Mouse (Mus musculus) hindbrain, embryonic 16.5 days (tissue): ENCODE results near the gene Nudt22. TPM values are rescaled to one million over a fixed set of nuclear protein-coding genes. Genes with fewer than 3 reads are reported as not detected.
A peak's percentile ranks its signal among the peaks of the same experiment; 100 is the strongest.

Source experiments
- ATAC-seq: fragments of 200-750 bp; cut with Nextera tagmentation; 2 replicates; pipeline ENCODE4 v1.8.0; 2017; ENCODE audit warnings: moderate TSS enrichment, moderate library complexity
- H3K27ac ChIP-seq: fragments of 300-500 bp; sonication (generic); 2 replicates; pipeline ENCODE4 v1.5.1; 2014; ENCODE audit warnings: low read depth, mild to moderate bottlenecking, control low read depth, low read length, moderate library complexity
- H3K27me3 ChIP-seq: fragments of 300-500 bp; sonication (generic); replicated peaks from 2 replicates; pipeline ENCODE4 v1.6.1; 2014; ENCODE audit warnings: low read length; ENCODE audit not compliant: control insufficient read depth, insufficient read depth
- H3K36me3 ChIP-seq: fragments of 300-500 bp; sonication (generic); 2 replicates; pipeline ENCODE4 v1.6.1; 2014; ENCODE audit warnings: mild to moderate bottlenecking, low read length, moderate library complexity, mixed read lengths; ENCODE audit not compliant: control insufficient read depth, insufficient read depth
- H3K4me1 ChIP-seq: fragments of 300-500 bp; sonication (generic); 2 replicates; pipeline ENCODE4 v1.6.1; 2014; ENCODE audit warnings: low read depth, low read length; ENCODE audit not compliant: control insufficient read depth, insufficient read depth
- H3K4me2 ChIP-seq: fragments of 300-500 bp; sonication (generic); 2 replicates; pipeline ENCODE4 v1.6.1; 2014; ENCODE audit warnings: mild to moderate bottlenecking, low read length, control low read depth, moderate library complexity
- H3K4me3 ChIP-seq: fragments of 300-500 bp; sonication (generic); 2 replicates; pipeline ENCODE4 v1.5.1; 2014; ENCODE audit warnings: mild to moderate bottlenecking, low read length, control low read depth, moderate library complexity
- H3K9ac ChIP-seq: fragments of 300-500 bp; sonication (generic); 2 replicates; pipeline ENCODE4 v1.6.1; 2014; ENCODE audit warnings: low read depth, mild to moderate bottlenecking, control low read depth, low read length, moderate library complexity
- H3K9me3 ChIP-seq: fragments of 300-500 bp; sonication (generic); 2 replicates; pipeline ENCODE4 v1.6.1; 2014; ENCODE audit warnings: mild to moderate bottlenecking, low read length, moderate library complexity; ENCODE audit not compliant: control insufficient read depth
- WGBS: fragments of 180-500 bp; shearing (Covaris S2); extraction: QIAGEN DNeasy Blood & Tissue Kit; methylation state at CpG from one replicate; pipeline ENCODE4 v1.1.7; 2014; 5-methylcytosine and 5-hydroxymethylcytosine counted together
- polyA plus RNA-seq: library from polyadenylated mRNA; unstranded; fragments of >200 nt; fragmentation: Nextera tagmentation; extraction: Ambion mirVana; gene quantifications from 2 replicates; pipeline ENCODE4 v1.2.1, GENCODE M21; 2015

Nudt22 gene
- polyA plus RNA-seq, 1 experiment from 2014 or later = 21.8 TPM

DNA sequence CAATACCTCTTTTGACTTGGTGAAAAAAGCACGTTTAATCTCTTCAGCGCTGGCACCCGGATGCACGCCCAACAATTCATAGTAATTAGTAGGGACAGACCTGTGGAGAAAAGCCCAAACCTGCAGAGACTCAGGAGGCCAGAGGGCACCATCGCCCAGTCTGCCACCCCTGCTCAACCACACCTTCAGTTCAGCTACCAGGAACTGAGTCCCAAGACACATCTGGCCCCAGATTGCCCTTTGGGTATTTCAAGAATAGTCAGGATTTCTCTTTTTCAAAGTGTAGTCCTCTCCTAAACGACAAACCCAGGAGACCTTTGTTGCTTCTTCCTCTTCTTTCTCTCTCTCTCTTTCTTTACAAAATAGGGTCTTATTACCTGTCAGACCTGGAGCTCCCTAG lies 5.2 kb downstream of the Nudt22 start:
- H3K4me2 ChIP-seq = no peak overlapping the region
- no peaks in the 10 kb centered on the region for H3K27me3 ChIP-seq
- H3K27ac ChIP-seq = no peak overlapping the region
- H3K4me3 ChIP-seq = no peak overlapping the region
- no peak for ATAC-seq
- no peaks in the 10 kb centered on the region for H3K36me3 ChIP-seq
- no peaks in the 10 kb centered on the region for H3K9me3 ChIP-seq
- WGBS = 85% methylated on average over 6 of the region's 6 CpGs
- no peak overlapping the region for H3K9ac ChIP-seq
- peaks cover 41% of the 10 kb centered on the region for H3K4me1 ChIP-seq

DNA sequence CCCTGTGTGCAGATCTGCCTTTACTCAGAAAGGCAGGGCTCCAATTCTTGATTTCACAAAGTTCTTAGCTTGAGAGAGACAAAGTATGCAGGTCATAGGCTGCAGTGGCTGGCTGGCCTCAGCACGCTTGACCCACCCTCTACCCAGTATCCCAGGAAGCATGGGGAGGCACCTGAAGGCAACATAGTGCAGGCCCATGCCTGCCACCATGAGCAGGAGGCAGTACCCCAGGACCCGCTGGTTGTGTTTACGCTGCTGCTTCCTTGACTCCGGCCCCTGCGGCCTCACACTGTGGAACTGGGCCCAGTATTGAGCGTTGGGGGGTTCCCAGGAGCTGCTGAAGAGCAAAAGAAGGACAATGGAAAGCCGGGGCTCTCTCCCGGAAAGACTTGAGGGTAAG lies 6.7 kb downstream of the Nudt22 start:
- peaks cover 29% of the 10 kb centered on the region for H3K4me1 ChIP-seq
- no peak overlapping the region for H3K4me3 ChIP-seq
- no peak overlapping the region for H3K4me2 ChIP-seq
- 88% methylated on average over 8 of the region's 8 CpGs for WGBS
- H3K9ac ChIP-seq = no peak overlapping the region
- ATAC-seq = no peak
- no peak overlapping the region for H3K27ac ChIP-seq
- H3K36me3 ChIP-seq = peaks cover 3% of the 10 kb centered on the region; the same call in 1 of the 2 replicates
- H3K27me3 ChIP-seq = no peaks in the 10 kb centered on the region
- H3K9me3 ChIP-seq = no peaks in the 10 kb centered on the region

DNA sequence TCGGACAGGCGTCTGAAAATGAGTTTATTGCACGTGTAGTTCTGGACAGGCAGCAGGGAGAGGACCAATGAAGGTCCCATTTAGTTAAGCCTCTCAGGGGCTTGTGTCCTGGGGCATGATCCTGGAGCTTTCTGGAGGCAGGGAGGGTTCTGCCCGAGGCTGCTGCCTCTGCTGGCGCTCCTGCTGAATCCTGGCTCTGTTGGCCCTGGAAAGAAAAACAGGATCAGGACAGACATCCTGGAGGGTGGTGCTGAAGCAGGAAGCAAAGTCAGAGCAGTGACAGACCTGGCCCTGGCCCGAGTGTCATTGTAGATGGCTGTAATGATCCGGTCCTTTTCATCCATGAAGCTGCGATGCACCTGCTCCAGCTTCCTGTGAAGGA lies 8.0 kb downstream of the Nudt22 start:
- peaks cover 5% of the 10 kb centered on the region; the same call in 1 of the 2 replicates for H3K36me3 ChIP-seq
- WGBS = 2% methylated on average over 8 of the region's 8 CpGs
- no peak for ATAC-seq

DNA sequence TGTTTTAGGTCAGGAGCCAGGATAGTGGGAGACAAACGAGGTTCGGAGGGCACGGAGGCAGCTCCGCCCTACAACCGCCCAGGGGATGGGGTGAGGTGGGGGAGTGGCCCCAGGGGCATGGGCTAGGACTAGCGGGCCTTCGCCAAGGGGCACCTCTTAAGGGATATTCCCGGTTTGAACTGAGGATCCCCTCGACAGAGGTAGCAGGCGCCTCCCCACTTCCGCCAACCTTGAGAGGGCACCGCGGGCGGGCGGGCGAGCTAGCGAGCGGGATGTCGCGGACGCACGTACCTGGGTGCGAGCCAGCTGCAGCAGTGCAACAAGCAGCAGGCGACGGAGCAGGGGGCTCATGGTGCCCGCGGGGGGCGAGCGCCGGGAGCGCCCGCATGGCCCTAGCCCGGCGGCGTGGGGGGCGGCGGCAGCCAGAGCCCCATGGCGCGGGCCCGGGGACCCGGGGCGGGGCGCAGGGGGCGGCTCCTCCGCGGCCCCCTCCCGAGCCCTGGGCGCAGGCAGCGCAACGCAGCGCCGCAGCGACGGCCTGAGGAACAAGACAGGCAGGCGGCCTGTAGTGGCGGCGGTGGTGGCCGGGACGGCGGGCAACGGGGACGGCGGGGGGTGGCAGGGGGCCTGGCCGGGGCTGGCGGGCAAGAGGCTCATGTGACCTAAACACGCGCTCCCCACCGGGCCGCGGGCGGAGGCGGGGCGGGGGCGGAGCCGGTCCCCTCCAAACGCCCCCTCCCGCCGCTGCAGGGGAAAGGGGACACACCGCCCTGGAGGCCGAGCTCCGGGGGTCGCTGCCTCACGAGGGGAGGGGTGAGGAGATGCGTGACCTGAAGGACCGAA lies 8.6 kb downstream of the Nudt22 start, which contains the start of gene Vegfb:
Gene Vegfb, minus strand, starts transcription at position 591 of the 843 bp plus-strand sequence.
- peak within 1 kb of the TSS; percentile 98 for H3K9ac ChIP-seq
- peak within 1 kb of the TSS; percentile 84 for H3K4me3 ChIP-seq
- peak within 1 kb of the TSS; percentile 89 for H3K27ac ChIP-seq
- peak; percentile 32 for ATAC-seq
- H3K4me1 ChIP-seq = peaks cover 23% of the 10 kb centered on the region
- peaks cover 10% of the 10 kb centered on the region for H3K36me3 ChIP-seq
- H3K4me2 ChIP-seq = peak within 1 kb of the TSS; percentile 95
- H3K9me3 ChIP-seq = no peaks in the 10 kb centered on the region
- WGBS = under 1% methylated on average over 57 of the region's 85 CpGs
- H3K27me3 ChIP-seq = no peaks in the 10 kb centered on the region

More for the DNA sequence above, 8.0 kb downstream of the Nudt22 start:
- H3K27ac ChIP-seq = peak overlapping the region; percentile 89
- peak overlapping the region; percentile 84 for H3K4me3 ChIP-seq
- H3K4me2 ChIP-seq = peak overlapping the region; percentile 95
- no peaks in the 10 kb centered on the region for H3K27me3 ChIP-seq
- peak overlapping the region; percentile 98 for H3K9ac ChIP-seq
- no peaks in the 10 kb centered on the region for H3K9me3 ChIP-seq
- peaks cover 25% of the 10 kb centered on the region for H3K4me1 ChIP-seq

DNA sequence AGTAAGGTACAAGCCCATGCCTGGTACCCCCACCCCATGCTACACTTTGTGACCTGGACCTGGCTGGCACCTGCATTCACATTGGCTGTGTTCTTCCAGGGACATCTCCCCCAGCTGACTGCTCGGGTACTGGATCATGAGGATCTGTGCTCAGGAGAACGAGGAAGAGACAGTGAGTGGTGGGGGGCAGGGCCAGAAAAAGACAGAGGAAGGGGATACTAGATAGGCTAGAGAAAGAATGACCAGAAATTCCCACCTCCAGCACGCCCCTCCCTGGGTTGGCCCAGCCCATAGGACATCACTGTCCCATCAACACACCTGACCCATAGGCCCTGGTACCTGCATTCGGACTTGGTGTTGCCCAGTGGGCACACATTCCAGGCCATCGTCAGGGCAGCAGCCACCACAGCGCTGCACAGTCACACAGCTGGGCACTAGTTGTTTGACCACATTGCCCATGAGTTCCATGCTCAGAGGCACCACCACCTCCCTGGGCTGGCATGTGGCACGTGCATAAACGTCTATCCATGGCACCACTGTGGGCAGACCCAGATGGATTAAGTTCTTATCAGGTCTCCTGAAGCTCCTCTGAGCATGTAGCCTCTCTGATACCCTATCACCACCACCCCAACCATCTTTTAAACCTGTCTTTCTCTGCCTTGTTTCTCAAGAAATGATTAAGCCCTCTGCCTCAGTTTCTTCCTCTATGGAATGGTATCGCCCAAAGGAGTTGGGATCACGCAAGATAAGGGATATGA lies 9.8 kb downstream of the Nudt22 start:
- Histone ChIP-seq H3K27ac (no peak overlapping the region; the same call in 1 of the 2 replicates), H3K4me3 (peak overlapping the region; percentile 84), H3K4me1 (peaks cover 18% of the 10 kb centered on the region), H3K36me3 (peaks cover 12% of the 10 kb centered on the region), H3K4me2 (peak overlapping the region; percentile 95), H3K27me3 (no peaks in the 10 kb centered on the region), H3K9me3 (no peaks in the 10 kb centered on the region), H3K9ac (no peak overlapping the region; the same call in 1 of the 2 replicates)
- WGBS = 74% methylated on average over 10 of the region's 10 CpGs
- no peak for ATAC-seq

DNA sequence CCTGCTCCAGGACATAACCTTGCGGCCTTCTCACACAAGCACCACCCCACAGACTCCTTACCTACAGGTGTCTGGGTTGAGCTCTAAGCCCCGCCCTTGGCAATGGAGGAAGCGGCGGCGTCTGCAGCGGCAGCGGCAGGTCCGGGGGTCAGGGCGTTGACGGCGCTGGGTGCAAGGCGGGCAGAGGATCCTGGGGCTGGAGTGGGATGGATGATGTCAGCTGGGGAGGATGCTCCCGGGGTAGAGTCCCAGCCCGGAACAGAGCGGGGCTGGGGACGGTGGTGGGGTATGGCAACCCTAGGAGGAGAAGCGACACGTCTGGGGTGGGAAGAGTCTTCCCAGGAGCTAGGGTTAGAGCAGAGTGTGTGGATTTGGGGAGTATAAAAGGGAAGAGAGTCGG lies 10.6 kb downstream of the Nudt22 start:
- no peak overlapping the region for H3K4me3 ChIP-seq
- H3K4me1 ChIP-seq = peaks cover 23% of the 10 kb centered on the region
- H3K9ac ChIP-seq = peak overlapping the region; percentile 33; the same call in 1 of the 2 replicates
- no peak overlapping the region for H3K27ac ChIP-seq
- H3K36me3 ChIP-seq = peaks cover 12% of the 10 kb centered on the region
- no peak for ATAC-seq
- WGBS = 86% methylated on average over 19 of the region's 19 CpGs
- H3K9me3 ChIP-seq = no peaks in the 10 kb centered on the region
- no peak overlapping the region for H3K4me2 ChIP-seq
- no peaks in the 10 kb centered on the region for H3K27me3 ChIP-seq

DNA sequence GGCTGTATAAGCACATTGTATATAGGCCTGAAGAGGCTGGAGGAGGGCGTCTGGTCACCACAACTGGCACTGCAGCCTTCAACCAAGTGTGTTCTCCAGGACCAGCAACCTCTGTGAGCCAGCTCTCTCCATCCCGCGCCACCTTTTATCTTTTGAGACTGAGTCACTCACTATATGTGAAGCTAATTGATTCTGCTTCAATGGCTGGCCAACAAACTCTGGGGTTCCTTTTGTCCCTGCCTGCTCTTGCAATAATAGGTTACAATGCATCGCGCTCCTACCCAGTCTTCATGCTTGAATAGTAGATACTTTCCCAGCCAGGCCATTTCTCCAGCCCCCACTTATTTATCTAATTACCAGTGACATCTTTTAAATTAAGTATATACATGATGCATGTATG lies 12.3 kb downstream of the Nudt22 start:
- Histone ChIP-seq H3K27ac (no peak overlapping the region), H3K4me1 (peaks cover 29% of the 10 kb centered on the region), H3K9me3 (no peaks in the 10 kb centered on the region), H3K36me3 (peaks cover 12% of the 10 kb centered on the region), H3K4me3 (no peak overlapping the region), H3K27me3 (no peaks in the 10 kb centered on the region), H3K9ac (no peak overlapping the region), H3K4me2 (no peak overlapping the region)
- no peak for ATAC-seq
- WGBS = 26% methylated on average over 5 of the region's 5 CpGs

DNA sequence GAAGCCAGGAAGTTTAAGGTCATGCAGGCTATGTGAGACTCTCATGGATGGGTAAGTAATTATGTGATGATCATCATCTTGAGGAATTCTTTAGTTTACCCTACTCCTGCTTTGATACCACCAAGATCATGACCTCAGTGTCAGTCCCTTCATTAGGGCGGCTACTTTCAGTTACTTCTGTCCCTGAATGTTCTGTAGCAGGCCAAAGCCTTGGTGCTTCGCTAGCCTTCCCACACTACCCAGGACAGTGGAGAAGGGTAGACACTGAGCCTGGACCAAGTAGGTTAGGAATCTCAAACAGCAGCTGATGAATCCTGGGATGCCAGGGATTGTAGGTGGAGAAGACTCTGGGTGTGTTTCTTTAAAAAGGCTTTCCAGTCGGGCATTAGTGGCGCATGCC lies 14.5 kb downstream of the Nudt22 start:
- peaks cover 38% of the 10 kb centered on the region for H3K4me1 ChIP-seq
- peaks cover 22% of the 10 kb centered on the region for H3K36me3 ChIP-seq
- H3K4me3 ChIP-seq = no peak overlapping the region
- H3K9ac ChIP-seq = no peak overlapping the region
- 88% methylated on average over 4 of the region's 4 CpGs for WGBS
- ATAC-seq = no peak
- H3K27me3 ChIP-seq = no peaks in the 10 kb centered on the region
- H3K27ac ChIP-seq = no peak overlapping the region
- H3K4me2 ChIP-seq = no peak overlapping the region
- no peaks in the 10 kb centered on the region for H3K9me3 ChIP-seq
